Mouse (Mus musculus): ENCODE results near the gene Crb2. TPM values are rescaled to one million over a fixed set of nuclear protein-coding genes. Genes with fewer than 3 reads are reported as not detected.

Gene Crb2
- 3.1 and 3.3 TPM in 2 replicates for polyA plus RNA-seq (2015; fragmentation: Nextera tagmentation; extraction: Ambion mirVana)

GRCm38 (mm10) chr2:37776016-37776415 lies at the start of gene Crb2:
TSS of gene Crb2 (plus strand) at chr2:37776249.
- Histone ChIP-seq H3K36me3 (ENCODE audit: insufficient read depth, low read length) (no peaks in the 10 kb centered on the region), H3K27ac (no peak within 1 kb of the TSS), H3K4me1 (replicated peaks; ENCODE audit: insufficient read depth, low read length) (peaks cover 16% of the 10 kb centered on the region), H3K9me3 (replicated peaks; ENCODE audit: low read length) (no peaks in the 10 kb centered on the region), H3K4me3 (replicated peaks; ENCODE audit: low read depth, low read length) (peak within 1 kb of the TSS; percentile 8), H3K27me3 (ENCODE audit: insufficient read depth, low read length) (no peaks in the 10 kb centered on the region), H3K4me2 (ENCODE audit: low read length) (peak within 1 kb of the TSS; percentile 46), H3K9ac (ENCODE audit: low read depth, low read length) (peak within 1 kb of the TSS; percentile 44; the same call in 1 of the 2 replicates)
- ATAC-seq (replicated peaks; ENCODE audit: low FRiP score, low read depth): peak; percentile 10; the same call in 1 of the 2 replicates
- TF ChIP-seq CTCF (IDR thresholded peaks at IDR 0.05; ENCODE audit: low read depth): no peak
- WGBS: 9% methylated on average over 11 of the region's 18 CpGs
- no peak for DNase-seq (ENCODE audit: low spot score)

- ATAC-seq (replicated peaks; ENCODE audit: low FRiP score, low read depth) (no peak), DNase-seq (ENCODE audit: low spot score) (no peak)
- no peak overlapping the region for H3K9ac ChIP-seq (ENCODE audit: low read depth, low read length)
Measured at GRCm38 (mm10) chr2:37731241-37731801, 44.7 kb upstream of the Crb2 start.

GRCm38 (mm10) chr2:37734979-37735806 lies 40.9 kb upstream of the Crb2 start:
- Histone ChIP-seq H3K4me1 (replicated peaks; ENCODE audit: insufficient read depth, low read length) (0 out of 2 replicates have a peak, but pooled peaks cover 7% of the 10 kb centered on the region), H3K27ac (no peak overlapping the region), H3K9me3 (replicated peaks; ENCODE audit: low read length) (no peaks in the 10 kb centered on the region), H3K4me3 (replicated peaks; ENCODE audit: low read depth, low read length) (no peak overlapping the region), H3K9ac (ENCODE audit: low read depth, low read length) (no peak overlapping the region), H3K4me2 (ENCODE audit: low read length) (peak overlapping the region; percentile 44), H3K27me3 (ENCODE audit: insufficient read depth, low read length) (no peaks in the 10 kb centered on the region), H3K36me3 (ENCODE audit: insufficient read depth, low read length) (no peaks in the 10 kb centered on the region)
- WGBS: 23% methylated on average over 17 of the region's 17 CpGs
- peak; percentile 47 for DNase-seq (ENCODE audit: low spot score)
- no peak for ATAC-seq (replicated peaks; ENCODE audit: low FRiP score, low read depth)
- no peak for TF ChIP-seq CTCF (IDR thresholded peaks at IDR 0.05; ENCODE audit: low read depth)

More at GRCm38 (mm10) chr2:37731241-37731801, 44.7 kb upstream of the Crb2 start:
- no peaks in the 10 kb centered on the region for H3K36me3 ChIP-seq (ENCODE audit: insufficient read depth, low read length)
- H3K27ac ChIP-seq: no peak overlapping the region
- H3K4me2 ChIP-seq (ENCODE audit: low read length): no peak overlapping the region
- no peaks in the 10 kb centered on the region for H3K27me3 ChIP-seq (ENCODE audit: insufficient read depth, low read length)
- H3K4me3 ChIP-seq (replicated peaks; ENCODE audit: low read depth, low read length): no peak overlapping the region
- 82% methylated on average over 5 of the region's 5 CpGs for WGBS
- TF ChIP-seq CTCF (IDR thresholded peaks at IDR 0.05; ENCODE audit: low read depth): 0 out of 2 replicates have a peak, but pooled peaks have one; percentile 25
- H3K4me1 ChIP-seq (replicated peaks; ENCODE audit: insufficient read depth, low read length): 0 out of 2 replicates have a peak, but pooled peaks cover 7% of the 10 kb centered on the region
- H3K9me3 ChIP-seq (replicated peaks; ENCODE audit: low read length): no peaks in the 10 kb centered on the region

- Histone ChIP-seq H3K27ac (no peak overlapping the region), H3K9me3 (replicated peaks; ENCODE audit: low read length) (no peaks in the 10 kb centered on the region), H3K9ac (ENCODE audit: low read depth, low read length) (no peak overlapping the region), H3K36me3 (ENCODE audit: insufficient read depth, low read length) (no peaks in the 10 kb centered on the region), H3K4me2 (ENCODE audit: low read length) (peak overlapping the region; percentile 44), H3K27me3 (ENCODE audit: insufficient read depth, low read length) (no peaks in the 10 kb centered on the region), H3K4me3 (replicated peaks; ENCODE audit: low read depth, low read length) (no peak overlapping the region), H3K4me1 (replicated peaks; ENCODE audit: insufficient read depth, low read length) (0 out of 2 replicates have a peak, but pooled peaks cover 7% of the 10 kb centered on the region)
- no peak for TF ChIP-seq CTCF (IDR thresholded peaks at IDR 0.05; ENCODE audit: low read depth)
- WGBS: 55% methylated on average over 1 of the region's 1 CpGs
- no peak for ATAC-seq (replicated peaks; ENCODE audit: low FRiP score, low read depth)
- DNase-seq (ENCODE audit: low spot score): no peak
Measured at GRCm38 (mm10) chr2:37735807-37736188, 40.3 kb upstream of the Crb2 start.

GRCm38 (mm10) chr2:37741806-37742554 lies 34.1 kb upstream of the Crb2 start:
- no peaks in the 10 kb centered on the region for H3K9me3 ChIP-seq (replicated peaks; ENCODE audit: low read length)
- H3K4me2 ChIP-seq (ENCODE audit: low read length): peak overlapping the region; percentile 15; the same call in 1 of the 2 replicates
- H3K4me1 ChIP-seq (replicated peaks; ENCODE audit: insufficient read depth, low read length): no peaks in the 10 kb centered on the region
- TF ChIP-seq CTCF (IDR thresholded peaks at IDR 0.05; ENCODE audit: low read depth): peak; percentile 22; the same call in 1 of the 2 replicates
- no peaks in the 10 kb centered on the region for H3K36me3 ChIP-seq (ENCODE audit: insufficient read depth, low read length)
- no peak overlapping the region for H3K27ac ChIP-seq
- H3K9ac ChIP-seq (ENCODE audit: low read depth, low read length): 0 out of 2 replicates have a peak overlapping the region, but pooled peaks have one; percentile 23
- 42% methylated on average over 20 of the region's 20 CpGs for WGBS
- no peak overlapping the region for H3K4me3 ChIP-seq (replicated peaks; ENCODE audit: low read depth, low read length)
- no peaks in the 10 kb centered on the region for H3K27me3 ChIP-seq (ENCODE audit: insufficient read depth, low read length)
- ATAC-seq (replicated peaks; ENCODE audit: low FRiP score, low read depth): no peak
- DNase-seq (ENCODE audit: low spot score): no peak

Data from kidney, postnatal 0 days (tissue).